Mouse (Mus musculus): Measurements from ENCODE around the gene Zfp148. TPM values are rescaled to one million over a fixed set of nuclear protein-coding genes. Genes with fewer than 3 reads are reported as not detected.

The Zfp148 gene
- total RNA-seq (2023) = 10 to 100 TPM; 50.1 to 56.3 TPM

GRCm38 (mm10) chr16:33379944-33380881 is at the start of gene Zfp148:
TSS of gene Zfp148 (plus strand) at chr16:33380836.

GRCm38 (mm10) chr16:33516807-33517565 is 136.3 kb downstream of the Zfp148 start, which contains the start of gene Slc12a8:
TSS of gene Slc12a8 (plus strand) at chr16:33517328.

Other genes with a start within 250 kb of the Zfp148 start
- gene Osbpl11, start 195.8 kb upstream of the Zfp148 start, total RNA-seq (2023) = 10 to 100 TPM; 32.4 to 33.3 TPM
- gene Snx4, start 129.4 kb upstream of the Zfp148 start, total RNA-seq (2023) = 10 to 100 TPM; 34.3 to 39.0 TPM
- under 1 TPM in 1 of 2 experiments, not detected in 1; 0.31 TPM for gene Slc12a8, start 136.5 kb downstream of the Zfp148 start, total RNA-seq (2023)

Data from monocyte, adult 59 days (primary cell).